Mouse (Mus musculus) forebrain, embryonic 11.5 days (tissue): ENCODE data around the gene Slc31a1. TPM values are rescaled to one million over a fixed set of nuclear protein-coding genes. Genes with fewer than 3 reads are reported as not detected.

ENCODE experiments used
- ATAC-seq: fragments of 200-750 bp; cut with Nextera tagmentation; replicated peaks from 2 replicates; pipeline ENCODE4 v1.8.0; 2017; ENCODE audit warnings: moderate TSS enrichment; ENCODE audit not compliant: low FRiP score
- DNase-seq: peaks from one replicate; pipeline ENCODE4 v3.0.0-alpha.2; 2017; ENCODE audit warnings: low spot score
- H3K27ac ChIP-seq: fragments of 300-500 bp; sonication (generic); 2 replicates; pipeline ENCODE4 v1.5.1; 2014; ENCODE audit warnings: low read depth, low read length
- H3K27me3 ChIP-seq: fragments of 300-500 bp; sonication (generic); 2 replicates; pipeline ENCODE4 v1.6.1; 2014; ENCODE audit warnings: mild to moderate bottlenecking, low read length, mixed read lengths; ENCODE audit not compliant: control insufficient read depth, insufficient read depth
- H3K36me3 ChIP-seq: fragments of 300-500 bp; sonication (generic); 2 replicates; pipeline ENCODE4 v1.6.1; 2014; ENCODE audit warnings: mild to moderate bottlenecking, low read length, moderate library complexity, mixed read lengths; ENCODE audit not compliant: control insufficient read depth, insufficient read depth
- H3K4me1 ChIP-seq: fragments of 300-500 bp; sonication (generic); replicated peaks from 2 replicates; pipeline ENCODE4 v1.6.1; 2014; ENCODE audit warnings: low read length, mixed read lengths; ENCODE audit not compliant: control insufficient read depth, insufficient read depth
- H3K4me2 ChIP-seq: fragments of 300-500 bp; sonication (generic); 2 replicates; pipeline ENCODE4 v1.6.1; 2014; ENCODE audit warnings: low read depth, mild to moderate bottlenecking, low read length, moderate library complexity, mixed read lengths; ENCODE audit not compliant: severe bottlenecking
- H3K4me3 ChIP-seq: fragments of 300-500 bp; sonication (generic); 2 replicates; pipeline ENCODE4 v1.5.1; 2014; ENCODE audit warnings: low read depth, low read length
- H3K9ac ChIP-seq: fragments of 300-500 bp; sonication (generic); 2 replicates; pipeline ENCODE4 v1.6.1; 2014; ENCODE audit warnings: low read length
- H3K9me3 ChIP-seq: fragments of 300-500 bp; sonication (generic); 2 replicates; pipeline ENCODE4 v1.6.1; 2016; ENCODE audit warnings: low read length, mixed read lengths; ENCODE audit not compliant: control insufficient read depth
- WGBS: fragments of 180-500 bp; shearing (Covaris S2); extraction: QIAGEN DNeasy Blood & Tissue Kit; methylation state at CpG from one replicate; pipeline ENCODE4 v1.1.7; 2014; 5-methylcytosine and 5-hydroxymethylcytosine counted together
- polyA plus RNA-seq: library from polyadenylated mRNA; unstranded; fragments of >200 nt; fragmentation: Nextera tagmentation; extraction: Ambion mirVana; gene quantifications from 2 replicates; pipeline ENCODE4 v1.2.1, GENCODE M21; 2014

Gene Slc31a1
- polyA plus RNA-seq, 1 experiment from 2014 or later = 49.9 TPM

DNA sequence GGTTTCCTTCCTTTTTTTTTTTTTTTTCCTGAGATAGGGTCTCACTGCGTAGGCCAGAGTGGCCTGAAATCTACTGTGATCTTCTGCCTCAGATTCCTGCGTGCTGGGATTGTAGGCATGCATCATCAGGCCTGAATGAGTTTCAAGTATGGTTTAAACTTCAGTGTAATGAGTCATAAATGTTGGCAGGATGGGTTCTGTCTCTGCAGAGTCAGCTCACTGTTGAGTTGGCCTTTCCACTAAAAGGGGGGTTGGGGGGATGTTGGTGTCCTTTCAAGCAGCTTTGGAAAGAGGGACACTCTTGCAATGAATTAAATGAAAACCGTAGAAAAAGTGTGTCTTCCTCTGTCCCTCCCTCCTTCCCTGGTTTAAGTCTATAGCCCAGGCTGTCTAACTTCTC is 38.4 kb downstream of the Slc31a1 start:
- H3K4me3 ChIP-seq = no peak overlapping the region
- WGBS = 96% methylated on average over 3 of the region's 3 CpGs
- no peaks in the 10 kb centered on the region for H3K4me1 ChIP-seq
- H3K9ac ChIP-seq = no peak overlapping the region
- peaks cover 12% of the 10 kb centered on the region; the same call in 1 of the 2 replicates for H3K36me3 ChIP-seq
- H3K27me3 ChIP-seq = no peaks in the 10 kb centered on the region
- H3K4me2 ChIP-seq = no peak overlapping the region
- no peak overlapping the region for H3K27ac ChIP-seq
- no peak for ATAC-seq
- DNase-seq = no peak
- no peaks in the 10 kb centered on the region for H3K9me3 ChIP-seq

DNA sequence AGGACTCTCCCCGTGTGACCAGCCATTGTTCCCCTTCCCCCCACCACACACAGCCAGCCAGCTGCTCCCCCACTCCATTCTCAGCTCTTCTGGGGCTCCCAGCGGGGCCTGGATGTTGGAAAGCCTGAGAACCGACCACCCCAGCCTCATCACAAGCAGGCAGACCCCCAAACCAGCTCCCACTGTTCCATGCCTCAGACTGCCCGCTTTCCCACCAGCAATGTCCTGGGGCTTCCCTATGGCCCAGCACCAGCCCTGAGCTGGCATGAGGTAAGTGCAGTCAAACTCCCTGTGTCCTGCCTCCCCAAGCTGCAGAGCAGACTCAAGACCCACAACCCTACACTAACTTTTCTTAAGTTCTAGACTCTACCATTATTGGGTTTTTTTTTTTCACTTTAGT is 45.6 kb downstream of the Slc31a1 start:
- ATAC-seq = no peak
- 89% methylated on average over 4 of the region's 4 CpGs for WGBS
- Histone ChIP-seq H3K36me3 (no peaks in the 10 kb centered on the region; the same call in 1 of the 2 replicates), H3K9me3 (no peaks in the 10 kb centered on the region), H3K27me3 (no peaks in the 10 kb centered on the region), H3K9ac (no peak overlapping the region), H3K4me3 (no peak overlapping the region), H3K27ac (no peak overlapping the region), H3K4me2 (no peak overlapping the region), H3K4me1 (peaks cover 5% of the 10 kb centered on the region)
- no peak for DNase-seq

DNA sequence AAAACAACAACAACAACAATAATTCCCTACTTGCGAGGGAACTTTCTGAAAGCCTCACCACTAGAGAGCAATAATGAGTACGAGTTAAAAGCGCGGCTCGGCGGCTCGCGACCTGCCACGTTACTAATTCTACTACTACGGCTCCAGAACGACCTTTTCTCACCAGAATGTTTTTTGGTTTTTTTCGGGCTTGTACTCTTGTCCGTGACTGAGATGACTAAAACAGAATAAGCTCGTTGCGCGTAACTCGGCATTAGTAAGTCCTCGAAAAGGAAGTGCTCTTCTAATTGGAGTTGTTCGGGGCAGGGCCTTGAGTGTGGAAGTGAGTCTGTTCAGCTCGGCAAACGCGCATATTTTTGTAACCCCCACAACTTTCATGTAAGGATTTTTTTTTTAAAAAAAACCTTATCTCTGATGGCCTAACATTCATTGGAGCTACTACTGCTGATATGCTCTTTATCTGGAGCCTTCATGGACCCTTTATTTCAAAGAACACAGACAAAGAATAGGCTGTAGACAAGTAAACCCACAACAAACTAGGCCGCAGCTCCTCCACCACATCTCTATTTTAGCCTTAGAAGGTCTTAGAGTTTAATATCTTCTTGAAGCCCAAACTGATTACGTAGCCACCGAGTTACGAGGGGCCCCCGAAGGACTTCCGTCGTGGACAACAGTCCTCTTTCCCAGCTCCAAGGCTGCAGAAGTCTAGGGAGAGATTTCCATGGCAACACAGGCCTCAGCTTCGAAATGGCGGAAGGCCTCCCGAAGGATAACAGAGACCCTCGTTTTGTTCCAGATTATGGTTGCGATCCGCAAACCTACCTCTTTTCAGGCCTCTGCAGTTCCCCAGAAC is 47.4 kb downstream of the Slc31a1 start:
- Histone ChIP-seq H3K4me3 (peak overlapping the region; percentile 75), H3K9ac (peak overlapping the region; percentile 88), H3K36me3 (peaks cover 4% of the 10 kb centered on the region; the same call in 1 of the 2 replicates), H3K9me3 (no peaks in the 10 kb centered on the region), H3K27ac (peak overlapping the region; percentile 46), H3K27me3 (no peaks in the 10 kb centered on the region), H3K4me1 (peaks cover 5% of the 10 kb centered on the region), H3K4me2 (peak overlapping the region; percentile 48)
- peak; percentile 70 for DNase-seq
- WGBS = under 1% methylated on average over 35 of the region's 35 CpGs
- peak; percentile 62 for ATAC-seq

DNA sequence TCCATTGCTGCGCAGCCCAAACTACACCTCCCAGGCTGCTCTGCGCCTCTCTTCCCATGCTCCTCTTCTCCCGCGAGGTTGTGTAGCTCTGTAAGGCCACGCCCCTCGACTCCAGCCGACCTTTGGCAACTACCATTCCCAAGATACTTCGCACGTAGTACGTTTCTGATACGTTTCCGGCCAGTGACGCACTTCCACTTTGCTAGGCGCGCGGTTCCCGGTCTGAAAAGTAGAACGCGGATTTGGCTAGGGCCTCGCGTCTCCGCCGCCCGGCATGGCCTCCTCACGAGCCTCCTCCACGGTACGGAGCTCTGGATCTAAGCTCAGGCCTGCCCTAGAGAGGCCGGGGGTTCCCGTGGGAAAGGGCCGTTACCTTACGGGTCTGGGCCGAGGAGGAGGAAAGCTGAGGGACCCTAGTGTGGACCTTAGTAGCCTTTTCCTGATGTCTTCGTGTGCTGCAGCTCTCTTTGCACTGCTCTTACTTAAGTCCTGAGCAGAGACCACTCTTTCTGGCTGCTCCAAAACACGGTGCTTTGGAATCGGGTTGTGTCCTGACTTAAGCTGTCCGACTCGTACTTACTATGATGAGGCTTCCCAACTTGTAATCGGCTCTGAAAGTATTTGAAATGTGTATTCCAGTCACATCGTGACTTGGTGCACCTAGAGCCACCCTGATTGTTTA is 48.2 kb downstream of the Slc31a1 start, which contains the start of the genes Cdc26 and Prpf4:
Gene Cdc26 (minus strand): TSS at position 42 of the 682 bp plus-strand sequence.
Gene Prpf4 (plus strand): TSS at position 197 of the 682 bp plus-strand sequence.
- H3K9ac ChIP-seq = peak within 1 kb of the TSS; percentile 88
- no peaks in the 10 kb centered on the region for H3K9me3 ChIP-seq
- no peaks in the 10 kb centered on the region for H3K27me3 ChIP-seq
- H3K36me3 ChIP-seq = peaks cover 4% of the 10 kb centered on the region; the same call in 1 of the 2 replicates
- WGBS = under 1% methylated on average over 39 of the region's 39 CpGs
- H3K4me1 ChIP-seq = peaks cover 5% of the 10 kb centered on the region
- peak within 1 kb of the TSS; percentile 74 for H3K4me2 ChIP-seq
- peak within 1 kb of the TSS; percentile 55 for H3K27ac ChIP-seq
- DNase-seq = peak; percentile 97
- peak; percentile 99 for ATAC-seq
- H3K4me3 ChIP-seq = peak within 1 kb of the TSS; percentile 75

DNA sequence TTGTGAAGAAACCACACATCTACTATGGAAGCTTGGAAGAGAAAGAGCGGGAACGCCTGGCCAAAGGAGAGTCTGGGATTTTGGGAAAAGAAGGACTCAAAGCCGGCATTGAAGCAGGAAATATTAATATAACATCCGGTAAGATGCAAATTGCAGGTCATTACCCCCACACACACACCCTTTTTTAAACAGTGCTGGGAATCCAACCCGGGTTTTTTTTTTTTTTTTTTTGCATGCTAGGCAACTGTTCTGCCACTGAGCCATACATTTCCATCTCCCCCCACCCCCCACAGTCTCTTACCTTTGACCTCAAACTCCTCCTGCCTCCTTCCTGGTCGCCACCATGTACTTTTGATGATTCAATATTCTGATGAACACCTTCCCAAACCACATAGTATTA is 49.1 kb downstream of the Slc31a1 start:
- H3K4me3 ChIP-seq = peak overlapping the region; percentile 75
- H3K9me3 ChIP-seq = no peaks in the 10 kb centered on the region
- no peak for DNase-seq
- WGBS = 50% methylated on average over 6 of the region's 6 CpGs
- peaks cover 4% of the 10 kb centered on the region; the same call in 1 of the 2 replicates for H3K36me3 ChIP-seq
- H3K4me2 ChIP-seq = peak overlapping the region; percentile 74
- peaks cover 5% of the 10 kb centered on the region for H3K4me1 ChIP-seq
- no peak overlapping the region for H3K27ac ChIP-seq
- ATAC-seq = no peak
- no peaks in the 10 kb centered on the region for H3K27me3 ChIP-seq
- peak overlapping the region; percentile 88 for H3K9ac ChIP-seq

DNA sequence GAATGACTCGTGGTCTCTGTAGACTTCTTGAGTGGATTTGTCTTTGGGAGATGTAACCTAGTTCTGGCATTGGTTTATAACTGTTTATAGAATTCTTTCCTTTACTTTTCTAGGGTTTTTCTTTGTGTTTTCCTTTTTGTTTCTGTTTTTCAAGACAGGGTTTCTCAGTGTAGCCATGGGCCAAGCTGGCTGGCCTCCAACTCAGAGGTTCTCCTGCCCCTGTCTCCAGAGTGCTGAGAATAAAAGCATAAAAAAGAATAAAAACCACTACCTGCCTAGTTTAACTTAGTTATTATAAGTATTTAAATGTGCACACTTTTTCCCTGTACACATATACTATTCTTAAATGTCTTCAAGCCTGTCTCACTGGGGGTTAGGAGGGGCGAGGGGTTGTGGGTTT is 49.8 kb downstream of the Slc31a1 start:
- Histone ChIP-seq H3K4me1 (peaks cover 5% of the 10 kb centered on the region), H3K36me3 (peaks cover 5% of the 10 kb centered on the region; the same call in 1 of the 2 replicates)
- ATAC-seq = no peak

DNA sequence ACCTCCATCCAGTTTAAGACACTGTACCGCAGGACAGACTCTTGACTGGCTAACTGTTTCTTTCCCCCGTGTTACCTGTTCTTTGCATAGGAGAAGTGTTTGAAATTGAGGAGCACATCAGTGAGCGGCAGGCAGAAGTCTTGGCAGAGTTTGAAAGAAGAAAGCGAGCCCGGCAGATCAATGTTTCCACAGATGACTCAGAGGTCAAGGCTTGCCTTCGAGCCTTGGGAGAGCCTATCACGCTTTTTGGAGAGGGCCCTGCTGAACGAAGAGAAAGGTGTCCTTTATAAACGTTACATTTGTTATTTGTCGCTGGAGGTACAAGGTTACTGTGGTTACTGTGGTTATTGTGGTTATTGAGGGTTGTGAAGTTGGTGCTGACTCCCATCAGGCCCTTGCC is 51.1 kb downstream of the Slc31a1 start:
- no peak for DNase-seq
- H3K9ac ChIP-seq = no peak overlapping the region
- 97% methylated on average over 10 of the region's 10 CpGs for WGBS
- H3K9me3 ChIP-seq = no peaks in the 10 kb centered on the region
- no peaks in the 10 kb centered on the region for H3K27me3 ChIP-seq
- peaks cover 5% of the 10 kb centered on the region for H3K4me1 ChIP-seq
- H3K4me2 ChIP-seq = no peak overlapping the region
- no peak overlapping the region for H3K27ac ChIP-seq
- no peak for ATAC-seq
- no peak overlapping the region for H3K4me3 ChIP-seq
- peaks cover 8% of the 10 kb centered on the region; the same call in 1 of the 2 replicates for H3K36me3 ChIP-seq

More for the DNA sequence above, 49.8 kb downstream of the Slc31a1 start:
- Histone ChIP-seq H3K27me3 (no peaks in the 10 kb centered on the region), H3K9me3 (no peaks in the 10 kb centered on the region), H3K27ac (no peak overlapping the region), H3K4me3 (no peak overlapping the region; the same call in 1 of the 2 replicates), H3K9ac (no peak overlapping the region), H3K4me2 (peak overlapping the region; percentile 74)
- WGBS = 89% methylated on average over 2 of the region's 2 CpGs
- no peak for DNase-seq

DNA sequence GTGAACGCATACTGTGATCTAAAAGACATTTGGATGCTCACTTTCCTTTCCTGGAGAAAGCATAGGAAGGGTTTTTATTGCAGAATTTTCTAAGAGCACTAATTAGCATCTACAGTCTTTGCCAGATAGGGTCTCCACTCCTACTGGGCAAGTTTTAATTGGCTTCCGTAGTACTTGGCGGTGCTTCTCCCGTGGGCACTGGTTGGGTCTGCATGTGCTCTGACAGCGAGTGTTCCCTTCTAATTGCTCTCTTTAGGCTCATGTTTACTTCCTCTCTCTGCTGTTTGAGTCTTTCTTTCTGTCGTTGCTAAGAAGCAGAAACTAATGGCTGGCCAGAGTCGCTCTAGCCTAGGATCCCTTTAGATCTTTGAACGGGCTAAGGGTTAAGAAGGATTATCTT is 57.9 kb downstream of the Slc31a1 start:
- H3K4me3 ChIP-seq = no peak overlapping the region
- no peaks in the 10 kb centered on the region for H3K4me1 ChIP-seq
- no peak overlapping the region for H3K27ac ChIP-seq
- H3K4me2 ChIP-seq = no peak overlapping the region
- 78% methylated on average over 8 of the region's 8 CpGs for WGBS
- DNase-seq = no peak
- ATAC-seq = no peak
- H3K27me3 ChIP-seq = no peaks in the 10 kb centered on the region
- H3K9me3 ChIP-seq = no peaks in the 10 kb centered on the region
- H3K36me3 ChIP-seq = peaks cover 27% of the 10 kb centered on the region; the same call in 1 of the 2 replicates
- H3K9ac ChIP-seq = no peak overlapping the region
